Mouse (Mus musculus) adrenal gland, adult (tissue): ENCODE measurements at regions not wholly inside any gene's neighbourhood (a gene's known extent, or its start where the extent isn't known, plus 50 kb on each side); places are given as distances from the start of the nearest gene placed in this dataset.
"Not testable (repeated sequence)": the region's sequence is repeated elsewhere in the genome, so short reads cannot be mapped to it uniquely, and the experiment has no call there.

Experiments used
- DNase-seq, 2 experiments: peaks; one replicate each; pipeline ENCODE4 v3.0.0; 2022 to 2023; ENCODE audit warnings: low spot score in 1 of 2; ENCODE audit not compliant: inconsistent age in 2 of 2

DNA sequence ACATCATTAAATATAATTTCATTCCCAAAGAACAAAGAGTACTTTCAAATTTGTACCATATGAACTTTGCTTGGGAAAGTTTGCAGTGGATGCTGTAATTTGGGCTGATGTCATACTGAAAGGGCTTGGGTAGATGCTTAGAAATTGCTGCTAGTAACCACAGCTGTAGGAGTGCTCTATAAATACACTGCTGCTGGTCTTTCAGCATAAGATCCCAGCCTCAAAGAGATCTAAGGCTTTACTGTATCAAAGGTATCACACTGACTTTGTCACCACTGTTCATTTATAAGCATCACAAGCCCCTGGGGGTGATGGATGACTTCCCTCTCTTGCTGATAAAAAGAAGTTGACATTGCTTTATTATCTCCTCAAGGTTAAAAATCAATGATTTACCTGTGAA is 497.2 kb downstream of the Pla2g4a start:
- no peak for DNase-seq

- no peak for DNase-seq
Measured at GRCm38 (mm10) chr1:149449801-149450493, 511.1 kb downstream of the Pla2g4a start.

DNA sequence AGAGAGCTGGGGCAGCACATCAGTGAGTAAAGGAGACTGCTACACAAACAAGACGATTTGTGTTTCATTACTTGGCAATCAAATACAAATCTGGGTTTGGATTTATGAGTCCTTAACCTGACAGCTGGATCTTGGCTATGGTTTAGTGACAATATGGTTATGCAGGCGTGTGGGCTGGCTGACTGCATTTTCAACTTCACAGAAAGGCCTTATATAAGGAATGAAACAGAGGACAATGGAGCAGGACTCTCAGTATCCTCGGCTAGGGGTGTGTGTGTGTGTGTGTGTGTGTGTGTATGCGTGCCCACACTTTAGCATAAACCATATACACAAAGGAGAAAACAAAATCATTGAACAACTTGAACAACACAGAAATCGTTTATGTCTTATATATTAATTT is 512.6 kb downstream of the Pla2g4a start:
- DNase-seq: no peak

GRCm38 (mm10) chr1:149411009-149411408 is 550.1 kb downstream of the Pla2g4a start:
- peak; percentile 34 to 58 for DNase-seq

DNA sequence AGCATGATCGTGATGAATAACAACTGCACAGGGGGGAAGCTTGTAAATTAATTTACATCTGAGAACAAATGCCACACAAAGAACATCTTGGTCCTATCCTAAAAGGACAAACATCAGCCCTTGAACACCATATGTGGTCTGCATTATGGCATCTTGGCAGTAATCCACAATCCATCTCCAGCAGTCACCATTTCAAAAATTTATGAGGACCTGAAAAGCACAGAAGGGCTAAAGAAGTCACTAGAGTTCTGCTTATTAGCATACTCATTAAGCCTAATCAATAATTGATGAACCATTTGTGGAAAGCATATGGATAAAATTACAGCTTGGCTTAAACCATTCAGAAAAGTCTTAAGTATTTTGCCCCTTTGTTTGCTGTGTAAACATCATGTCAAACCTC is 555.7 kb downstream of the Pla2g4a start:
- no peak for DNase-seq

- no peak for DNase-seq
Measured at GRCm38 (mm10) chr1:149388706-149389105, 572.4 kb downstream of the Pla2g4a start.

DNA sequence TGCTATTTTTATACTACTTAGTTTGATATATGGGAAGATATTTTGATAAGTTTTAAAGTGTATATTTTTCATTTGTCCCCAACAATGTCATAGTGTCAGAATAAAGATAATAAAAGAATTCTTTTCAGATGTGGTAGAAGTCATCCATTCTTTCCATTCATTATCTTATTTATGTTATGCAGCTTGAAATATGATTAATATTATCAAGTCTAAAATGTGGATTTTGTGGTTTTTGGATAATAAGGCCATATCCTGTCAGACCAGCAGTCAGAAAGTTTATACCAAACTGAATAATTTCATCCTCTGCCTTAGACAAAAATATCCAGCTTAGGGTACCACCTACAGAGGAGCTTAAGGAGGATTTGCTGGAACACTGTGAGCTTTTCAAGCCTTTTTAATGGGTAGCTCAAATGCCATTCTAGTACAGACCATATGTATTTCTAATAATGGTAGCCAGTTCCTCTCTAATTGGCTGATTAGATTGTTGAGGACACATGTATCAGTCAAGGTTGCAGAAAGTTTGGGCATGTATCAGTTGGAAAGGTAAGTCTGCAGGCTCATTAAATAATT is 609.7 kb downstream of the Pla2g4a start:
- no peak for DNase-seq

- no peak for DNase-seq
Measured at GRCm38 (mm10) chr1:149347359-149347758, 613.7 kb downstream of the Pla2g4a start.

DNA sequence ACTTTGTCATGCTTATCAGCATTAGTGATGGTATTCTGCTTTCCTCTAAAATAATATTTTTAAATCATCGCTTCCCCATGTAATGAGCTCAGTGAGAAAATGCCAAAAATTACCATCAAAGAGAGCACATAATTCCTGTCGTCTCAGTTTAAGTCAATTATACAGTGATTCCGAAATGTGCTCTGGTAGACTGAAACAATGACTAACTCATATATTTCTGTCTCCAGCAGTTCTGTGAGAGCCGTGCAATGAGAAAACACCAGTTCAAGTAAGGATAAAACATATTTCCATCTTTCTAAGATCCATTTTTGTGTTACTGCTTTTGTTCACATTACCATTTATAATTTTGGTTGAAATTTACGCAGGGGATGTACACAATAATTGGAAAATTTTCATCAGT is 622.9 kb downstream of the Pla2g4a start:
- no peak for DNase-seq

- no peak for DNase-seq
Measured at GRCm38 (mm10) chr1:149332239-149332638, 628.9 kb downstream of the Pla2g4a start.

GRCm38 (mm10) chr1:149327171-149327570 is 633.9 kb downstream of the Pla2g4a start:
- no peak for DNase-seq

DNA sequence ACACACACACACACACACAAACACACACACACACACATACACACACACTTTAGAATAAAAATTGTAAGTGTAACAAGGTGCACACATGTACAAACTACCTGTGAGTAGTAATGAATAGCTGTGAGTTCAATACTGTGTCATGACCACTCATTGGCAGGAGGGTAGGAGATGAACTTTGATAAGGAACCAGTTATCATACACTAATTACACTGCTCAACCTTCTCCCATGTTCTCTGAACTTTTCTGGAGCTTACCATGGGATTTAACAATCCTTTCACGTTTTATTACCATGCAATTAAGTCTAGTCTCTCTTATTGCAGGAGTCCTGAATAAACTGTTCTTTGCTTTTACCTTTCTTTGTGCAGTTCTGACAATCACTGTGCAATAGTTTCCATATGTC is 638.0 kb downstream of the Pla2g4a start:
- no peak for DNase-seq

GRCm38 (mm10) chr1:149289725-149290124 is 671.4 kb downstream of the Pla2g4a start:
- no peak for DNase-seq

DNA sequence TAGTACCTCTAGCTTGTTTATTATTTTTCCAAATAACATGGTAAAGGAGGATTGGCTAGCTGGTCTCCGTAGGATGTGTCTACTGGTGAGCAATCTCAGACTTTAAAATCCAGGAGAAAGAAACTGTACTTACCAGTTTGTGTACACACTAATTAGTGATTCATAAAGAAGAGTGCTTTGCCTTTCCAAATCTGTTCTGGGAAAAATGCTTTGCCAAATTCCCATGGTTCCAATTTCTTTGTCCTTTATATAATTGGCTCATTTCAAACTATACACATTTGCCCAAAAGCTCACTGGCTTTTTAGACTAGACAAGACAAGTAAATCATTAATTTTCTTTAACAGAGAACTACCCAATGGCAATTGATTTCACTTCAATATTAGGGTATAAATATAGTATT is 686.2 kb downstream of the Pla2g4a start:
- DNase-seq: no peak

DNA sequence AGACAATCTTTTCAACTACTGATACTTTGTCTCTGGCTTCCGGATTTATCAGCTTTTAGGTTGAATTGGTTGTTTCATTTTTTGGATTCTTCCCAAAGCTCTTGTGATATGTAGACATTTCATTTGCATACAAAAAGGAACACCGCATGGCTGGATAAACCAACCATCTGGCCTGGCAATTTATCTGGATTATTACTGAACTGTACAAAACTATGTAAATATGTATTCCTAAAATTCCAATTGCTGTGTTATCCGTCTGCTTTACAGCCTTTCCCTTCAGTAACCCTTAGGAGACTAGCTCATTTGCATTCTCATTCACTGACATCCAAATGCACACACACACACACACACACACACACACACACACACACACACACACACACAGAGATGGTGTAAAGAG is 704.2 kb downstream of the Pla2g4a start:
- DNase-seq: no peak

GRCm38 (mm10) chr1:149254141-149254540 is 706.9 kb downstream of the Pla2g4a start:
- peak in 1 of 2 experiments; percentile 46 for DNase-seq

- no peak for DNase-seq
Measured at GRCm38 (mm10) chr1:149238329-149239015, 722.6 kb downstream of the Pla2g4a start.

GRCm38 (mm10) chr1:149227170-149227569 is 733.9 kb downstream of the Pla2g4a start:
- not testable (repeated sequence) for DNase-seq

- no peak for DNase-seq
Measured at GRCm38 (mm10) chr1:149226400-149226799, 734.7 kb downstream of the Pla2g4a start.

GRCm38 (mm10) chr1:149202631-149203030 is 758.5 kb downstream of the Pla2g4a start:
- DNase-seq: no peak

DNA sequence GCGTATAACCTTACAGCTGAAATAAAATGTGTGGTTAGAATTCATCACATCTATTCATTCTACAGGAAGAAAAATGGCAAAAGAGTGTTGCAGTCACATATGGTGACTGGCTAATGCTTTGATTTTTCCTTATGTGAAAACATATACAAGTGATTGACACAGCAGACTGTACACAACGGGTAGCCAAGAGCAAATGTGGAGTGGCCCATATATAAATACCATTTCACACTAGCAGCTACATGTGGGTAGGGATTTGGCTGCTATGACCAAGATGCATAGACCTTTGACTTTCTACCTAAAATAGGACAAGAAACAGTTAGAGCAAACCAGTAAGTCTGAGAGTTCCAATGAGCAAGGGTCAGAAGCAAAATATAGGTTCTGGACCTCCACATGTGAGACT is 761.8 kb downstream of the Pla2g4a start:
- DNase-seq: no peak

DNA sequence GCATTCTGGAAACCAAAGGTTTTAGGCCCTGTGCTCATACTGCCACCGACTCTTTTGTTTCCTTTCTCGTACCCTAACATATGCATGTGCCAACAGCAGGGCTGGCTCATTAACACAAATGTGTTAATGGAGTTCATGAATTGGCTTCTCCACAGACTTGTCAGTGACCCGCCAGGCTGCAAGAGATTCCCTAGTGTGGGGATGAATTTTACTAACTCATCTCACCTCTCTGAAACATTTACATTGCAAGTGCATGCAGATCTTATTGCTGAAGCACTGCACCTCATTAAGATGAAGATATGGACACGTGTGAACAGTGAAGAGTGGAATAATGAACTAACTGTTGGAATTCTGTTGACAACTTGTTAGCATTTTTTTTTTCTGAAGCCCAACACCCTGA is 762.2 kb downstream of the Pla2g4a start:
- DNase-seq: no peak
